10 mouse cellular contexts compared by ENCODE assay signal in the genomic region with DNA sequence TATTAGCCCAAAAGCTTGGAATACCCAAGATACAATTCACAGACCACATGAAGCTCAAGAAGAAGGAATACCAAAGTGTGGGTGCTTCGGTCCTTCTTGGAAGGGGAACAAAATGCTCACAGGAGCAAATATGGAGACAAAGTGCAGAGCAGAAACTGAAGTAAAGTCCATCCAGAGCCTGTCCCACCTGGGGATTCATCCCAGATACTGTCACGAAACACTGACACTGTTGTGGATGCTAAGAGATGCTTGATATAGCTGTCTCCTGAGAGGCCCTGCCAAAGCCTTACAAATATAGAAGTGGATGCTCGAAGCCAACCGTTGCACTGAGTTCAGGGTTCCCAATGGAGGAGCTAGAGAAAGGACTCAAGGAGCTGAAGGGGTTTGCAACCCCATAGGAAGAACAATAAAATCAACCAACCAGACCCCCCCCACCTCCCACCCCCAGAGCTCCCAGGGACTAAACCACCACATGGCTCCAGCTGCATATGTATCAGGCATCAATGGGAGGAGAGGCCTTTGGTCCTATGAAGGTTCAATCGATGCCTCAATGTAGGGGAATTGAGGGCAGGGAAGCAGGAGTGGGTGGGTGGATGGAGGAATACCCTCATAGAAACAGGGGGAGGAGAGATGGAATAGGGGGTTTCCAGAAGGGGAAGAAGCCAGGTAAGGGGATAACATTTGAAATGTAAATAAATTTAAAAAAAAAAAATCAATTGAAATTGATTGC. TPM values are rescaled to one million over a fixed set of nuclear protein-coding genes. Genes with fewer than 3 reads are reported as not detected.
DNase-seq lines count a peak whose midpoint lies in the region; ATAC-seq and TF ChIP-seq lines count a peak whose summit lies in the region.
"Had no signal": no experiment of that assay in that cellular context is flagged by ENCODE, and none has a peak within 500 bp of the region (broad histone marks: within the 10 kb centered on the region; RNA-seq: fewer than 3 reads in every experiment).

No protein-coding gene starts in this region.

- H3K4me1 ChIP-seq in heart, embryonic 16.5 days (ENCODE audit: control insufficient read depth, insufficient read depth, low read length), result peaks cover 3% of the 10 kb centered on the region
- no peaks in the 10 kb centered on the region; the same call in 1 of the 2 replicates for H3K4me1 ChIP-seq in forebrain, embryonic 14.5 days (ENCODE audit: control insufficient read depth, insufficient read depth, low read length)
- H3K4me1 ChIP-seq in liver, embryonic 16.5 days (ENCODE audit: control insufficient read depth, low read depth, low read length), result peaks cover 4% of the 10 kb centered on the region

- H3K4me2 ChIP-seq in heart, embryonic 16.5 days (ENCODE audit: low read depth, low read length), result peak overlapping the region; percentile 28; the same call in 1 of the 2 replicates
- H3K4me2 ChIP-seq in forebrain, embryonic 14.5 days (ENCODE audit: low read length), result peak overlapping the region; percentile 28; the same call in 1 of the 2 replicates
- 0 out of 2 replicates have a peak overlapping the region, but pooled peaks have one; percentile 27 for H3K4me2 ChIP-seq in liver, embryonic 16.5 days (ENCODE audit: low read depth, low read length)

- no peak for TF ChIP-seq CTCF in brain, embryonic 14.5 days (IDR thresholded peaks at IDR 0.05; ENCODE audit: borderline replicate concordance, extremely low read depth, insufficient read depth, insufficient read length)

- TF ChIP-seq POLR2A in brain, embryonic 14.5 days (IDR thresholded peaks at IDR 0.05; ENCODE audit: borderline replicate concordance, extremely low read depth, insufficient read depth, insufficient read length, poor library complexity, severe bottlenecking), result no peak

- H3K9me3 ChIP-seq in heart, embryonic 16.5 days (replicated peaks; ENCODE audit: control insufficient read depth, low read length), result no peaks in the 10 kb centered on the region
- no peaks in the 10 kb centered on the region for H3K9me3 ChIP-seq in forebrain, embryonic 14.5 days (replicated peaks; ENCODE audit: control insufficient read depth, low read length)
- no peaks in the 10 kb centered on the region for H3K9me3 ChIP-seq in liver, embryonic 16.5 days (replicated peaks; ENCODE audit: control insufficient read depth, low read length)

- WGBS in heart, embryonic 16.5 days, result 74% methylated on average over 5 of the region's 5 CpGs
- 78% methylated on average over 5 of the region's 5 CpGs for WGBS in forebrain, embryonic 14.5 days
- 75% methylated on average over 5 of the region's 5 CpGs for WGBS in liver, embryonic 16.5 days (ENCODE audit: insufficient replicate concordance)

- no peaks in the 10 kb centered on the region for H3K36me3 ChIP-seq in heart, embryonic 16.5 days (ENCODE audit: control insufficient read depth, insufficient read depth)
- H3K36me3 ChIP-seq in forebrain, embryonic 14.5 days (ENCODE audit: control insufficient read depth, insufficient read depth, low read length), result no peaks in the 10 kb centered on the region
- H3K36me3 ChIP-seq in liver, embryonic 16.5 days (ENCODE audit: control insufficient read depth, insufficient read depth), result no peaks in the 10 kb centered on the region

- DNase-seq in heart, adult 9 months (ENCODE audit: low spot score in 2 of 2), result no peak
- peak; percentile 8 for DNase-seq in brain, embryonic 14.5 days (ENCODE audit: low read depth)
- no peak for DNase-seq in forebrain, embryonic 14.5 days (ENCODE audit: low spot score)
- no peak for DNase-seq in Muller cell, postnatal 12 days (ENCODE audit: inconsistent ontology term)
- no peak for DNase-seq in adrenal gland, postnatal 10 days
- no peak for DNase-seq in right cerebral cortex, postnatal 14 days

- H3K9ac ChIP-seq in heart, embryonic 16.5 days (ENCODE audit: low read length), result no peak overlapping the region
- no peak overlapping the region for H3K9ac ChIP-seq in forebrain, embryonic 14.5 days (ENCODE audit: low read length)
- H3K9ac ChIP-seq in liver, embryonic 16.5 days (ENCODE audit: low read depth, low read length), result no peak overlapping the region

- no peak overlapping the region for H3K4me3 ChIP-seq in heart, embryonic 16.5 days (ENCODE audit: low read length)
- H3K4me3 ChIP-seq in forebrain, embryonic 14.5 days (ENCODE audit: low read depth, low read length), result 0 out of 2 replicates have a peak overlapping the region, but pooled peaks have one; percentile 57
- H3K4me3 ChIP-seq in liver, embryonic 16.5 days (ENCODE audit: low read depth, low read length), result no peak overlapping the region

- H3K27ac ChIP-seq in heart, embryonic 16.5 days (ENCODE audit: low read length), result no peak overlapping the region
- no peak overlapping the region for H3K27ac ChIP-seq in forebrain, embryonic 14.5 days (ENCODE audit: low read depth, low read length)
- H3K27ac ChIP-seq in liver, embryonic 16.5 days (ENCODE audit: low read length), result no peak overlapping the region

- H3K27me3 ChIP-seq in heart, embryonic 16.5 days (ENCODE audit: control insufficient read depth, insufficient read depth, low read length), result no peaks in the 10 kb centered on the region
- no peaks in the 10 kb centered on the region for H3K27me3 ChIP-seq in forebrain, embryonic 14.5 days (replicated peaks; ENCODE audit: control insufficient read depth, insufficient read depth, low read length)
- no peaks in the 10 kb centered on the region for H3K27me3 ChIP-seq in liver, embryonic 16.5 days (ENCODE audit: control insufficient read depth, insufficient read depth, low read depth, low read length)

- ATAC-seq in heart, embryonic 16.5 days (replicated peaks; ENCODE audit: extremely low read depth, insufficient read depth, low FRiP score), result no peak
- ATAC-seq in forebrain, embryonic 14.5 days, result no peak
- no peak for ATAC-seq in liver, embryonic 16.5 days (ENCODE audit: low read depth)

RNA-seq across cellular contexts. Expression of gene Klrb1c, which starts 29.6 kb away (rescaled TPM):
- polyA plus RNA-seq in heart, embryonic 16.5 days (2015; fragmentation: Nextera tagmentation; extraction: Ambion mirVana), result 0.16 and 0.39 TPM in 2 replicates
- 0.05 and 0.07 TPM in 2 replicates for polyA plus RNA-seq in brain, embryonic 14.5 days (2012; rRNA removed)
- polyA plus RNA-seq in forebrain, embryonic 14.5 days (2014; fragmentation: Nextera tagmentation; extraction: Ambion mirVana), result not detected in 2 replicates
- 0.61 and 0.78 TPM in 2 replicates for polyA plus RNA-seq in liver, embryonic 16.5 days (2015; fragmentation: Nextera tagmentation; extraction: Ambion mirVana)
- under 1 TPM; 0.54 to 0.55 TPM for total RNA-seq in adrenal gland, postnatal 10 days (2021)
- polyA plus RNA-seq: small intestine, adult 2 months had no signal

RNA-seq across cellular contexts. Expression of gene Klrb1, which starts 36.5 kb away (rescaled TPM):
- not detected in 2 replicates for polyA plus RNA-seq in heart, embryonic 16.5 days (2015; fragmentation: Nextera tagmentation; extraction: Ambion mirVana)
- polyA plus RNA-seq in brain, embryonic 14.5 days (2012; rRNA removed), result 0.19 and 0.23 TPM in 2 replicates
- polyA plus RNA-seq in forebrain, embryonic 14.5 days (2014; fragmentation: Nextera tagmentation; extraction: Ambion mirVana), result not detected in 2 replicates
- not detected in 2 replicates for polyA plus RNA-seq in liver, embryonic 16.5 days (2015; fragmentation: Nextera tagmentation; extraction: Ambion mirVana)
- not detected for total RNA-seq in adrenal gland, postnatal 10 days (2021)
- total RNA-seq: heart, postnatal 36 days had no signal
- polyA plus RNA-seq: small intestine, adult 2 months had no signal
